Mouse (Mus musculus) forebrain, embryonic 16.5 days (tissue): ENCODE results near the gene Tigd3. TPM values are rescaled to one million over a fixed set of nuclear protein-coding genes. Genes with fewer than 3 reads are reported as not detected.

Experiments
- ATAC-seq: fragments of 200-750 bp; cut with Nextera tagmentation; 2 replicates; pipeline ENCODE4 v1.8.0; 2017; ENCODE audit warnings: mild to moderate bottlenecking, moderate library complexity
- H3K27ac ChIP-seq: fragments of 300-500 bp; sonication (generic); 2 replicates; pipeline ENCODE4 v1.5.1; 2014; ENCODE audit warnings: low read length, control low read depth
- H3K27me3 ChIP-seq: fragments of 300-500 bp; sonication (generic); replicated peaks from 2 replicates; pipeline ENCODE4 v1.6.1; 2014; ENCODE audit warnings: low read length; ENCODE audit not compliant: control insufficient read depth, insufficient read depth
- H3K36me3 ChIP-seq: fragments of 300-500 bp; sonication (generic); 2 replicates; pipeline ENCODE4 v1.6.1; 2014; ENCODE audit not compliant: control insufficient read depth, insufficient read depth
- H3K4me1 ChIP-seq: fragments of 300-500 bp; sonication (generic); replicated peaks from 2 replicates; pipeline ENCODE4 v1.6.1; 2014; ENCODE audit warnings: low read length; ENCODE audit not compliant: control insufficient read depth, insufficient read depth
- H3K4me2 ChIP-seq: fragments of 300-500 bp; sonication (generic); 2 replicates; pipeline ENCODE4 v1.6.1; 2014; ENCODE audit warnings: mild to moderate bottlenecking, low read length, control low read depth
- H3K4me3 ChIP-seq: fragments of 300-500 bp; sonication (generic); replicated peaks from 2 replicates; pipeline ENCODE4 v1.5.1; 2014; ENCODE audit warnings: mild to moderate bottlenecking, low read length, control low read depth
- H3K9ac ChIP-seq: fragments of 300-500 bp; sonication (generic); replicated peaks from 2 replicates; pipeline ENCODE4 v1.6.1; 2014; ENCODE audit warnings: low read depth, low read length, control low read depth
- H3K9me3 ChIP-seq: fragments of 300-500 bp; sonication (generic); 2 replicates; pipeline ENCODE4 v1.6.1; 2016; ENCODE audit warnings: low read length; ENCODE audit not compliant: control insufficient read depth
- WGBS: fragments of 180-500 bp; shearing (Covaris S2); extraction: QIAGEN DNeasy Blood & Tissue Kit; methylation state at CpG from one replicate; pipeline ENCODE4 v1.1.7; 2014; 5-methylcytosine and 5-hydroxymethylcytosine counted together
- polyA plus RNA-seq: library from polyadenylated mRNA; unstranded; fragments of >200 nt; fragmentation: Nextera tagmentation; extraction: Ambion mirVana; gene quantifications from 2 replicates; pipeline ENCODE4 v1.2.1, GENCODE M21; 2015

Gene Tigd3
- polyA plus RNA-seq, 1 experiment from 2014 or later, result 13.7 TPM

DNA sequence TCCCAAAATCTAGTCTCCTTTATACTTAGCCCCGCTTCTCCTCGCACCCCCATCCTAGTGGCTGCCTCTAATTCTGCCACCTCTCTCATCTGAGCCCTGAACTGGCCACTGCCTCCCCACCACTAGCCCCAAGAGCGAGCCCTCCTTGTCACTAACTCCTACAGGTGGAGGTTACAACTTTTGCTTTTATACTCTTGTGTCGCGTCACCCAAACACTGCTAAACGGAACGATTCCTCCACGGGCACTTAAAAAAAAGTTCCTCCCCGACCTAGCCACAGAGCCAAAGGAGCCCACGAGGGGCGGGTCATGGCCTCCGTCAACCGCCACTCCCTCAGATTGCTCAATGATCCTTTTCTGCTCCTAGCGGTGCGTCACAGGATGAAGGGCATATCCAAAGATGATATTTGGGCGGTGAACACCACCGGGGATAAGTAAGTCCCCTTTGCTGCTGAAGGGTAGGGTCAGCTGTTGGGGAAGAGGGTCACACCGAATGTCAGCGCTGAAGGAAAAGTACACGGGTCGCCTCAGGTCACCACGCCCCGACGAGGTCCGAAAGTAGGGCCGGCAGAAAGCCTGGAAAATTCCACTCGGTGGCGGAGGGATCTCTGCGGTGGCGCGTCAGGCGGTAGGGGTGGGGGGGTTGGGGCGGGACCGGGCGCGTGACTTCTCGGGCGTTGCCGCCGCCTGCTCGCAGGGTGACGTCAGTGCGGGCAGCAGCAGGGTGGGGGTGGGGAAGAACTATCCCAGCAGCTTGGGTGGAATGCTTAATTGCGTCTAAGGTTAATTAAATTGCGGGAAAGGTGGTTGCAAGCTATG lies 48.4 kb downstream of the Tigd3 start:
- Histone ChIP-seq H3K9ac (peak overlapping the region; percentile 54), H3K4me1 (peaks cover 58% of the 10 kb centered on the region), H3K27me3 (no peaks in the 10 kb centered on the region), H3K4me2 (peak overlapping the region; percentile 70), H3K9me3 (no peaks in the 10 kb centered on the region), H3K27ac (peak overlapping the region; percentile 97), H3K4me3 (peak overlapping the region; percentile 41), H3K36me3 (no peaks in the 10 kb centered on the region)
- ATAC-seq, result peak; percentile 54
- WGBS, result 6% methylated on average over 43 of the region's 45 CpGs

DNA sequence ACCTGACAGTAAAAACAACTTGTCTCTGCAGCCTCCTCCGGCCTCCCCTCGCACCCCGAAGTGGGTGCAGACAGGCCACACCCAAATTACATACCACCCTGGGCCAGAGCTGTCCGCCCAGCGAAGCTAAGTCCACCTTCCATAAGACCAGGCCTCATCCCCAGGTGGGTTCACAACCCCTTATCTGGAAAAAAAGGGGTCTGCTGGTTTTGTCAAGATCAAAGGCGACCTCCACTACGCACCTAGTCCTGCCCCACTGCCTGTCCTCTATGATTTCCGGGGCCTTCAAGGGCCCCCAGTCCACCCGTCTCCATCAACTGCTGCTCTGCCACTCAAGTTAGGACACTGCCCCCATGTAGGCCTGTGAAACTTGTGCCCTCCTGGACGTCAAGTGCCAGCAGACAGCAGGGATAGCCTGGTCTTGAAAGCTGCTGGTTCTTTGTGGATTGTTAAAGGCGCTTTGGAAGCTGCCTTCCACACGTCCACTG lies 49.1 kb downstream of the Tigd3 start:
- H3K36me3 ChIP-seq, result no peaks in the 10 kb centered on the region
- ATAC-seq, result no peak
- H3K4me1 ChIP-seq, result peaks cover 53% of the 10 kb centered on the region
- peak overlapping the region; percentile 97 for H3K27ac ChIP-seq
- H3K27me3 ChIP-seq, result no peaks in the 10 kb centered on the region
- no peaks in the 10 kb centered on the region for H3K9me3 ChIP-seq
- H3K4me2 ChIP-seq, result peak overlapping the region; percentile 70
- no peak overlapping the region; the same call in 1 of the 2 replicates for H3K4me3 ChIP-seq
- H3K9ac ChIP-seq, result no peak overlapping the region
- 84% methylated on average over 12 of the region's 12 CpGs for WGBS

DNA sequence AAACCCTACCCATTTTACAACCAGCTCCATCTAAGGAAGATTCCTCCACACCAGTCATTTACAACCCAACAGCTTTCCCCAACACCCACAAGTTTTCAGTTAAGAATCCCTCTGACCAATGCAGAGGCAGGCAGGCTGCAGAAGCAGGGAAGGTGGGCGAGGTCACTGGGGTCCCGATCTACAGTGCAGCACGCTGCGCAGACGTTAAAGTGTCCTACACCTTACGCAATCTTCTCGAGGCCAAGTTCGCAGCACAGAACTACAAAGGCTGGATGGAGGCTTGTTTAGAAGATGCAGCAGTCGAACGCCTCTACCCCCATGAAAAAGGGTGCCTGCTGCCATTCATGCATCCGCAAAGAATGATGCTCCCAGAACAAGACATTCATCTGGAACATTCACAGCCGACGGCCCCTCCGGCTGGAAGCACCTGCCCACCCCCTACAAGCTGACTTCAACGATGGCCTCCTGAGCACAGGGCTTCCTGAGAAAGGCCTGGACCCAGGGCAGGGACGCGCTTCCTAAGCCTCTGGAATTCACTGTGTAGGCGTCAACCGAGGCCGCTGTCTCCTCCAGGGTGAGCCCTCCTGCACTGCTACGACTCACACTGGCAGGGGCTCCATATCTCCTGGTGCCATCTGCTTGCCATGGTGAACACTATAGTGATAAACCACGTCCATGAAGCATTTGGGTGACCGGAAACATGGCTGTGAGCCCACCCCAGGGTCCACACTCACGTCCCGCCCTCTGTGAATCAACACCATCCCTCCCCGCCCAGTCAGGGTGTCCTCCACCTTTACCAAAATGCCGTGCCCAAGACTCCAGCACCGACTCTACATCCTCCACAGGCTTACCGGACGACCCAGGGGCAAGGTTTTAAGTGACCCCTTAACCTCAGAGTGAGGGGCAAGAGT lies 49.9 kb downstream of the Tigd3 start:
- Histone ChIP-seq H3K9ac (no peak overlapping the region), H3K36me3 (no peaks in the 10 kb centered on the region), H3K9me3 (no peaks in the 10 kb centered on the region), H3K27me3 (no peaks in the 10 kb centered on the region), H3K4me1 (peaks cover 50% of the 10 kb centered on the region), H3K4me3 (no peak overlapping the region), H3K4me2 (no peak overlapping the region), H3K27ac (no peak overlapping the region)
- 91% methylated on average over 30 of the region's 30 CpGs for WGBS
- ATAC-seq, result no peak

DNA sequence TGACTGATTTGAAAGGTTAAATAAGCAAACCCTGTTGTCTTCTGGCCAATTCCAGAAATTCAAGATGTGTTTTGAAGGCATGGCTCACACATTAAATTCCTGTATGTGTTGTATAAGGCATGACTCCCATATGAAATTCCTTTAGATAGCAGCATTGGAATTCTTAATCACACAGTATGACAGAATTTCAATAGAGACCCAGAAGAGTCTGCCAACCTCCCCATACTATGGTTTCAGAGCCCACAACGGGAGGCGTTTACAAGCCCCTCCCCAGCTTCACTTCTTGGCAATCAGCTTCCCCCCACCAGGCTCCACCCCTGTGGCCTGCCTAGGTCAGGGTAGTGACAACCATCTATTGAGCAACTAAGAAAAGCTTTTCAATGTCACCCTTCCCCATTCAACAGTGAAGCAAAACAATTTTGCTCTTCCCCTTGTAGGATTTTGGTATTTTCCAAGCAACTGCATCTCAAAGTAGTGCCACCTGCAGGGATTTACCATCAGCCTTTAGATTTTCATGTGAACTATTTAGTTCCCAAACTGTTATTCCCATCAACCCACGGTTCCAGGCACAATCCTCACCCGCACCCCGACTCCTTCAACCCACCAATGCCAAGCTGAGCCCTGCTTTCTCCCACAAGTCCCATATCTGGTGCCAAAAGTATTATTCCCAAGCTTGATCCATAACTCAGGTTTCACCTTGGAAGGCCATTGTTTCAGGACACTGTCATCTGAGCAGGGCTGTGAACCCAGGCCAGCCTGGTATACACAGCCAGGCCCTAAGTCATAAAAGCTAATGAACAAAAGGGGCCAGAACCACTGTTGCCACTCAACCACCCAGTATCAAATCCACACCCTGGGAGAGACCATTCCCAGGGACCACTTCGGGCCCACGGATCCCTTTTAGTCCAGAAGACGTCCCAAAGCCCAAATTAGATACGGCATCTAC lies 50.9 kb downstream of the Tigd3 start:
- ATAC-seq, result no peak
- no peak overlapping the region for H3K4me3 ChIP-seq
- H3K36me3 ChIP-seq, result no peaks in the 10 kb centered on the region
- peak overlapping the region; percentile 19; the same call in 1 of the 2 replicates for H3K27ac ChIP-seq
- H3K9me3 ChIP-seq, result no peaks in the 10 kb centered on the region
- no peaks in the 10 kb centered on the region for H3K27me3 ChIP-seq
- H3K4me2 ChIP-seq, result no peak overlapping the region
- no peak overlapping the region for H3K9ac ChIP-seq
- 59% methylated on average over 9 of the region's 9 CpGs for WGBS
- H3K4me1 ChIP-seq, result peaks cover 40% of the 10 kb centered on the region

DNA sequence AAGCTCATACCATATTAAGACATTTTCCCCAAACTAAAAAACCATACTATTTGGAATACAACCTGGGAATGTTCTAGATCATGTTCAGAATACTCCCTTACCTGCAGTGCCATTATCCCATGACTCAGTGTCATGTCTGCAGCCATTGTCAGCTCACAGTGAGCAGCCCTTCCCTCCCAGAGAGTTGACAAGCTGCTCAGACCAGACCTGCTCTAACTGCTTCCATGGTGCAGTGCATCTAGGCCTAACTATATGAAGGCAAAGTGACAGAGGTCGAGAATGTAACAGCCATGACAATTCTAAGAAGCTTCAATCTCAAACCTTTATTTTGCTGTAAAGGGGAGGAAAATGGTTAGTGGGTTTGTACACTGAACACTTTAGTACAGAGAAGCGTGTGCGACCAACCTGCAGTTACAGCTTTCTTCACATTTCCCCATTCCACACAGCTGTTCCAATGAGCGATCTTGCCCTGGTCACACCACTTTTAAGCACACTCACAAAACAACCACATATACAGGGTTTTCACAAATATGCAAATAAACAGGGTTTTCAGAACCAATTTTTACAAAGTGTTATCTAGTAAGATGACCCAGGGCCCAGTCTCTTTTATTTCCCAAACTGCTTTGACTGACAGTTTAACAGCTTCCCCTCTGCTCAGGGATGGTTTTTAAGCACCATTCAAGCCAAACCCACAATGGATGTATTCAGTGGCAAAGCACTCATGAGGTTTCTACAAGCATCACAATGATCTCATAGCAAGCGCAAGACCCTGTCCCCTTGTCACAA lies 51.8 kb downstream of the Tigd3 start:
- Histone ChIP-seq H3K4me1 (peaks cover 32% of the 10 kb centered on the region), H3K9ac (no peak overlapping the region), H3K27ac (peak overlapping the region; percentile 19; the same call in 1 of the 2 replicates), H3K4me2 (no peak overlapping the region), H3K27me3 (no peaks in the 10 kb centered on the region), H3K36me3 (no peaks in the 10 kb centered on the region), H3K9me3 (no peaks in the 10 kb centered on the region), H3K4me3 (no peak overlapping the region)
- WGBS, result 45% methylated on average over 5 of the region's 5 CpGs
- ATAC-seq, result no peak

DNA sequence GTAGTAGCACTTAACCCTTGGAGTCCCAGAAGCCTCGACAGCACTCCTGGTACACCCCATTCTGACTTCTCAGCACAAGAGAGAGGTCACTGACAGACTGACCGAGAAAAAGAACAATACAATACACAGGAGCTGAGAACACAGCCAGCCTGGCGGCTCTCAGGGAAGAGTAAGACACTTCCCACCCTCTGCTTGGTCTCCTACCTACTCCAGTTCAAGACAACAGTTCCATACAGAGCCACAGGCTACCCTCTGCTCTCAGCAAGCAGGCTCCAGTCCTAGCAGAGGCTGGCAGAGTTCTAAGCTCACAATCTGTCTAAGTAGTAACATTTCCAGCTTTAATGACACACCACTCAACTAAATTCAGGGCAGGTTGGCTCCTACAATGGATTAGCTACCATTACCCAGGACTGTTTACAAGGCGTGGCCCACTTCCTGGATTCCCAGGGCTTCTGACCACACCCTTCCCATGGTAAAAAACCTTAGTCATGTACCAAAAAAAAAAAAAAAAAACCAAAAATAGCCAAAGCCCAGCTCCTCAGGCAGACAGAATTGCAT lies 52.5 kb downstream of the Tigd3 start:
- no peak for ATAC-seq
- Histone ChIP-seq H3K4me2 (no peak overlapping the region), H3K27me3 (no peaks in the 10 kb centered on the region), H3K27ac (no peak overlapping the region), H3K36me3 (no peaks in the 10 kb centered on the region), H3K4me1 (peaks cover 25% of the 10 kb centered on the region), H3K9ac (no peak overlapping the region), H3K4me3 (no peak overlapping the region), H3K9me3 (no peaks in the 10 kb centered on the region)
- 49% methylated on average over 4 of the region's 4 CpGs for WGBS
